Comparison of ENCODE assay signal across 9 mouse cellular contexts in the genomic region with DNA sequence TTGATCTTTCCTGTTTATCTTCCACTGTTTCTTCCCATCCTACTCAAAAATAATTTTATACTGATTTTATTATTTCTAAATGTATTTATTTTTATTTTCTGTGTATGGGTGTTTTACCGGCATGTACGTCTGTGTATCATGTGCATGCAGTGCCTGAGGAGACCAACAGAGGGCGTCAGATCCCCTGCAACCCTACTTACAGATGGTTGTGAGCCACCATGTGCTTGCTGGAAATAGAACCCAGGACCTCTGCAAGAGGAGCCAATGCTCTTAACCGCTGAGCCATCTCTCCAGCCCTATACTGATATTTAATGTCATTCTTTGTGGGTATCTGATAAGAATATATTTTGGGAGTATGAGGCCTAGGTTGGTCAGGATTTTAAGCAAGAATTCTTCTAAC.
DNase-seq lines count a peak whose midpoint lies in the region; ATAC-seq and TF ChIP-seq lines count a peak whose summit lies in the region.
"Had no signal": no experiment of that assay in that cellular context is flagged by ENCODE, and none has a peak within 500 bp of the region (broad histone marks: within the 10 kb centered on the region; RNA-seq: fewer than 3 reads in every experiment).

No protein-coding gene starts in this region.

- peak; percentile 52 for TF ChIP-seq CTCF in hindbrain, postnatal 0 days (IDR thresholded peaks at IDR 0.05; ENCODE audit: low read depth)
- no peak for TF ChIP-seq CTCF in thymus, adult 2 months (IDR thresholded peaks at IDR 0.05; ENCODE audit: borderline replicate concordance, control insufficient read depth, extremely low read depth, insufficient read depth, low read length, poor library complexity)

- H3K9ac ChIP-seq in hindbrain, postnatal 0 days (replicated peaks; ENCODE audit: low read length) = no peak overlapping the region
- no peak overlapping the region for H3K9ac ChIP-seq in hindbrain, embryonic 13.5 days
- H3K9ac ChIP-seq in midbrain, embryonic 16.5 days (ENCODE audit: low read depth, low read length) = no peak overlapping the region
- H3K9ac ChIP-seq: limb, embryonic 15.5 days had no signal

- no peaks in the 10 kb centered on the region for H3K27me3 ChIP-seq in hindbrain, postnatal 0 days (ENCODE audit: insufficient read depth, low read length)
- no peaks in the 10 kb centered on the region for H3K27me3 ChIP-seq in hindbrain, embryonic 13.5 days
- no peaks in the 10 kb centered on the region for H3K27me3 ChIP-seq in thymus, adult 2 months (ENCODE audit: control insufficient read depth, insufficient read depth, low read length)
- H3K27me3 ChIP-seq in midbrain, embryonic 16.5 days (ENCODE audit: control insufficient read depth, insufficient read depth, low read depth, low read length) = no peaks in the 10 kb centered on the region
- H3K27me3 ChIP-seq: limb, embryonic 15.5 days had no signal

- no peak overlapping the region for H3K4me2 ChIP-seq in hindbrain, postnatal 0 days (ENCODE audit: low read depth, low read length)
- no peak overlapping the region for H3K4me2 ChIP-seq in hindbrain, embryonic 13.5 days
- no peak overlapping the region for H3K4me2 ChIP-seq in midbrain, embryonic 16.5 days (ENCODE audit: low read length)
- H3K4me2 ChIP-seq: limb, embryonic 15.5 days had no signal

- no peak for TF ChIP-seq POLR2A in thymus, adult 2 months (IDR thresholded peaks at IDR 0.05; ENCODE audit: control insufficient read depth, extremely low read depth, insufficient read depth, low read length, poor library complexity)

- no peaks in the 10 kb centered on the region for H3K4me1 ChIP-seq in hindbrain, postnatal 0 days (ENCODE audit: insufficient read depth, low read length)
- H3K4me1 ChIP-seq in hindbrain, embryonic 13.5 days (replicated peaks) = no peaks in the 10 kb centered on the region; the same call in 1 of the 2 replicates
- H3K4me1 ChIP-seq in thymus, adult 2 months (replicated peaks; ENCODE audit: control insufficient read depth, insufficient read depth, low read length) = peaks cover 14% of the 10 kb centered on the region
- H3K4me1 ChIP-seq in midbrain, embryonic 16.5 days (ENCODE audit: control insufficient read depth, insufficient read depth, low read length) = no peaks in the 10 kb centered on the region
- H3K4me1 ChIP-seq: limb, embryonic 15.5 days had no signal

- no peaks in the 10 kb centered on the region for H3K36me3 ChIP-seq in hindbrain, postnatal 0 days (ENCODE audit: insufficient read depth, low read length)
- H3K36me3 ChIP-seq in hindbrain, embryonic 13.5 days = no peaks in the 10 kb centered on the region
- H3K36me3 ChIP-seq in thymus, adult 2 months (ENCODE audit: control insufficient read depth, insufficient read depth, low read length) = no peaks in the 10 kb centered on the region
- H3K36me3 ChIP-seq in midbrain, embryonic 16.5 days (ENCODE audit: control insufficient read depth, insufficient read depth, low read length) = no peaks in the 10 kb centered on the region
- H3K36me3 ChIP-seq: limb, embryonic 15.5 days had no signal

- ATAC-seq in hindbrain, postnatal 0 days = no peak
- ATAC-seq in hindbrain, embryonic 13.5 days (ENCODE audit: low FRiP score) = no peak
- no peak for ATAC-seq in midbrain, embryonic 16.5 days

- 0 out of 2 replicates have a peak, but pooled peaks cover 2% of the 10 kb centered on the region for H3K9me3 ChIP-seq in hindbrain, postnatal 0 days (ENCODE audit: low read length)
- no peaks in the 10 kb centered on the region for H3K9me3 ChIP-seq in hindbrain, embryonic 13.5 days
- no peaks in the 10 kb centered on the region for H3K9me3 ChIP-seq in midbrain, embryonic 16.5 days (replicated peaks; ENCODE audit: control insufficient read depth, low read length, poor library complexity, severe bottlenecking)
- H3K9me3 ChIP-seq: limb, embryonic 15.5 days had no signal

- no peak for DNase-seq in hindbrain, postnatal 0 days (ENCODE audit: low spot score)
- peak; percentile 26 for DNase-seq in thymus, postnatal 25 days
- DNase-seq in thymus, adult 2 months = no peak
- DNase-seq in c-Kit-positive CD71-positive TER-119-positive erythroid progenitor cells, embryonic 14.5 days (ENCODE audit: low spot score) = peak; percentile 20
- no peak for DNase-seq in urinary bladder, postnatal 4 days (ENCODE audit: low spot score in 2 of 2)
- DNase-seq in adrenal gland, adult 8-10 months = no peak

- no peak overlapping the region for H3K4me3 ChIP-seq in hindbrain, postnatal 0 days (ENCODE audit: low read length)
- H3K4me3 ChIP-seq in hindbrain, embryonic 13.5 days = no peak overlapping the region
- H3K4me3 ChIP-seq in thymus, adult 2 months (ENCODE audit: control insufficient read depth, insufficient read depth, low read length) = no peak overlapping the region
- H3K4me3 ChIP-seq in midbrain, embryonic 16.5 days (ENCODE audit: low read depth, low read length) = no peak overlapping the region
- H3K4me3 ChIP-seq: limb, embryonic 15.5 days had no signal

- H3K27ac ChIP-seq in hindbrain, postnatal 0 days = no peak overlapping the region
- no peak overlapping the region for H3K27ac ChIP-seq in hindbrain, embryonic 13.5 days
- H3K27ac ChIP-seq in thymus, adult 2 months (ENCODE audit: control insufficient read depth, insufficient read depth, low read length) = no peak overlapping the region
- H3K27ac ChIP-seq in midbrain, embryonic 16.5 days (ENCODE audit: low read length) = no peak overlapping the region
- H3K27ac ChIP-seq: limb, embryonic 15.5 days had no signal

- WGBS in hindbrain, postnatal 0 days = 82% methylated on average over 4 of the region's 4 CpGs
- 82% methylated on average over 4 of the region's 4 CpGs for WGBS in hindbrain, embryonic 13.5 days
- WGBS in thymus, adult 2 months = 96% methylated on average over 4 of the region's 4 CpGs
- 83% methylated on average over 4 of the region's 4 CpGs for WGBS in midbrain, embryonic 16.5 days

Comparison
In these comparisons a context has a peak if more than half of its experiments do, and no peak if none do; other contexts are left out.
1. DNase-seq: peak in thymus, postnatal 25 days (single experiment) and c-Kit-positive CD71-positive TER-119-positive erythroid progenitor cells, embryonic 14.5 days (single experiment); none in hindbrain, postnatal 0 days (single experiment), thymus, adult 2 months (single experiment), urinary bladder, postnatal 4 days (0 of 2) and adrenal gland, adult 8-10 months (single experiment).